Mouse (Mus musculus) limb, embryonic 14.5 days (tissue): ENCODE data around the gene Sae1. TPM values are rescaled to one million over a fixed set of nuclear protein-coding genes. Genes with fewer than 3 reads are reported as not detected.

Source experiments
- ATAC-seq: fragments of 200-750 bp; cut with Nextera tagmentation; 2 replicates; pipeline ENCODE4 v1.8.0; 2017; ENCODE audit warnings: low read depth, moderate number of reproducible peaks, moderate TSS enrichment; ENCODE audit not compliant: low FRiP score
- DNase-seq: peaks from one replicate; pipeline ENCODE4 v3.0.0-alpha.2; 2015; ENCODE audit warnings: low spot score
- H3K27ac ChIP-seq: fragments of 300-500 bp; sonication (generic); replicated peaks from 2 replicates; pipeline ENCODE4 v1.5.1; 2014; ENCODE audit warnings: low read depth, mild to moderate bottlenecking, low read length, moderate library complexity, mixed read lengths
- H3K27me3 ChIP-seq: fragments of 300-500 bp; sonication (generic); 2 replicates; pipeline ENCODE4 v1.6.1; 2014; ENCODE audit warnings: low read length, mixed read lengths; ENCODE audit not compliant: control insufficient read depth, insufficient read depth
- H3K36me3 ChIP-seq: fragments of 300-500 bp; sonication (generic); 2 replicates; pipeline ENCODE4 v1.6.1; 2014; ENCODE audit warnings: mild to moderate bottlenecking, low read length, moderate library complexity, mixed read lengths; ENCODE audit not compliant: control insufficient read depth, insufficient read depth
- H3K4me1 ChIP-seq: fragments of 300-500 bp; sonication (generic); 2 replicates; pipeline ENCODE4 v1.6.1; 2014; ENCODE audit warnings: antibody characterized with exemption, low read length, mixed read lengths; ENCODE audit not compliant: control insufficient read depth, insufficient read depth
- H3K4me2 ChIP-seq: fragments of 300-500 bp; sonication (generic); replicated peaks from 2 replicates; pipeline ENCODE4 v1.6.1; 2014; ENCODE audit warnings: low read depth, mild to moderate bottlenecking, low read length, moderate library complexity; ENCODE audit not compliant: severe bottlenecking
- H3K4me3 ChIP-seq: fragments of 300-500 bp; sonication (generic); replicated peaks from 2 replicates; pipeline ENCODE4 v1.5.1; 2014; ENCODE audit warnings: low read length
- H3K9ac ChIP-seq: fragments of 300-500 bp; sonication (generic); 2 replicates; pipeline ENCODE4 v1.6.1; 2014; ENCODE audit warnings: mild to moderate bottlenecking, low read depth, low read length, moderate library complexity; ENCODE audit not compliant: severe bottlenecking
- H3K9me3 ChIP-seq: fragments of 300-500 bp; sonication (generic); 2 replicates; pipeline ENCODE4 v1.6.1; 2016; ENCODE audit warnings: low read length; ENCODE audit not compliant: control insufficient read depth
- POLR2A ChIP-seq: fragments of 200-500 bp; IDR thresholded peaks from 2 replicates; pipeline ENCODE4 v1.8.0; 2012; ENCODE audit warnings: inconsistent platforms, mild to moderate bottlenecking, moderate library complexity, borderline replicate concordance; ENCODE audit not compliant: insufficient read depth, insufficient read length; ENCODE audit errors: extremely low read depth
- WGBS: fragments of 180-500 bp; shearing (Covaris S2); extraction: QIAGEN DNeasy Blood & Tissue Kit; methylation state at CpG from one replicate; pipeline ENCODE4 v1.1.7; 2014; 5-methylcytosine and 5-hydroxymethylcytosine counted together
- polyA plus RNA-seq, 2 experiments: library from polyadenylated mRNA; depleted of rRNA in 1 of 2; stranded (reverse) in 1 of 2; unstranded in 1 of 2; fragments of >200 nt; fragmentation: Nextera tagmentation in 1 of 2; extraction: Ambion mirVana in 1 of 2; gene quantifications; 2 replicates each; pipeline versions ENCODE4 v1.2.1 to v1.2.3; 2012 to 2014

Sae1 gene
- polyA plus RNA-seq, 2 experiments = 172 to 273 TPM

GRCm38 (mm10) chr7:16294837-16295236 lies 92.8 kb downstream of the Sae1 start:
- Histone ChIP-seq H3K9ac (peak overlapping the region; percentile 48), H3K4me3 (peak overlapping the region; percentile 45), H3K27ac (peak overlapping the region; percentile 89), H3K9me3 (no peaks in the 10 kb centered on the region), H3K4me1 (peaks cover 19% of the 10 kb centered on the region), H3K27me3 (no peaks in the 10 kb centered on the region), H3K4me2 (peak overlapping the region; percentile 93), H3K36me3 (no peaks in the 10 kb centered on the region)
- under 1% methylated on average over 23 of the region's 23 CpGs for WGBS
- ATAC-seq (peak; percentile 71), DNase-seq (peak; percentile 91)
- TF ChIP-seq POLR2A = no peak

DNA sequence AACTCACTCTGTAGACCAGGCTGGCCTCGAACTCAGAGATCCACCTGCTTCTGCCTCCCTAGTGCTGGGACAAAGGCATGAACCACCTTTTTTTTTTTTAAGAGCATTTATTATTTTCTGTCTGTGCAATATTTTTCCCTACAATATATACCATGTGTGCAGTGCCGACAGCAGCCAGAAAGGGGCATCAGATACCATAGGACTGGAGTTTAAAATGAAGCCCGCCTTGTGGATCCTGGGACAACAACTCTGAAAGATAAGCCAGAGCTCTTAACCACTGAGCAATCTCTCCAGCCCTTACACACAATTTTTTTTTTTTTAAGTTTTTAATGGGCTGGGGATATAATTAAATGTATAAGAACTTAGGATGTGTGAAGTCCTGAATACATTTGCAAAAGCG lies 93.3 kb downstream of the Sae1 start:
- Histone ChIP-seq H3K4me3 (peak overlapping the region; percentile 45; the same call in 1 of the 2 replicates), H3K27ac (no peak overlapping the region), H3K36me3 (no peaks in the 10 kb centered on the region), H3K4me2 (peak overlapping the region; percentile 93), H3K4me1 (peaks cover 19% of the 10 kb centered on the region), H3K9me3 (no peaks in the 10 kb centered on the region), H3K27me3 (no peaks in the 10 kb centered on the region), H3K9ac (0 out of 2 replicates have a peak overlapping the region, but pooled peaks have one; percentile 48)
- 35% methylated on average over 4 of the region's 4 CpGs for WGBS
- no peak for TF ChIP-seq POLR2A
- ATAC-seq = no peak; the same call in 1 of the 2 replicates
- DNase-seq = peak; percentile 58

DNA sequence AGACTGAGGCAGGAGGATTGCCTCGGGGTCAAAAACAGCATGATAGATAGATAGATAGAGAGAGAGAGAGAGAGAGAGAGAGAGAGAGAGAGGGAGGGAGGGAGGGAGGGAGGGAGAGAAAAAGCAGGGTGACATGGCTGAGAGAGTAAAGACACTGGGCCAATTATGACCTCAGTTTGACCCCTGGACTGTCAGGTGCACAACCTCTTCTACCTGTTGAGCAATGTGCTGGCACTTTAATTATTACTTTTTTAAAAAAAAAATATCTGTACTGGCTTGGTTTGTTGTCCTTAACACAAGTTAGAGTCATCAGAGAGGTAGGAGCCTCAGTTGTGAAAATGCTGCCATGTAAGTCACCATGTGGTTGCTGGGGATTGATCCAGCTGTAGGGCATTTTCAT lies 99.8 kb downstream of the Sae1 start:
- H3K4me2 ChIP-seq = no peak overlapping the region
- H3K9me3 ChIP-seq = no peaks in the 10 kb centered on the region
- no peaks in the 10 kb centered on the region for H3K27me3 ChIP-seq
- no peak overlapping the region for H3K27ac ChIP-seq
- WGBS = 63% methylated on average over 1 of the region's 1 CpGs
- H3K9ac ChIP-seq = no peak overlapping the region
- ATAC-seq (no peak), DNase-seq (no peak)
- no peak for TF ChIP-seq POLR2A
- H3K36me3 ChIP-seq = peaks cover 12% of the 10 kb centered on the region
- H3K4me1 ChIP-seq = peaks cover 4% of the 10 kb centered on the region; the same call in 1 of the 2 replicates
- H3K4me3 ChIP-seq = no peak overlapping the region

DNA sequence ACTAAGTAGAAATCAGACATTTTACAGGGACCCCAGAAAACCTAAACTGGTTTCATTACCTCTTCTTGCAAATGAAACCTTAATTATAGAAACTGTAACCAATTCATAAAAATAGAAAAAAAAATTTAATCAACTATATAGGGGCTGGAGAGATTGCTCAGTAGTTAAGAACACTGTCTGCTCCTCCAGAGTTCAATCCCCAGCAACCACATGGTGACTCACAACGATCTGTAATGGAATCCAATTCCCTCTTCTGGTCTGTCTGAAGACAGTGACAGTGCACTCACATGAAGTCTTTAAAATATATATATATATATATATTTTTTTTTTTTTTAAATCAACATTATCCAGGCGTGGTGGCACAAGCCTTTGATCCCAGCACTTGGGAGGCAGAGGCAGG lies 100.6 kb downstream of the Sae1 start:
- Histone ChIP-seq H3K4me1 (peaks cover 4% of the 10 kb centered on the region; the same call in 1 of the 2 replicates), H3K9ac (peak overlapping the region; percentile 80), H3K27ac (peak overlapping the region; percentile 96), H3K4me3 (peak overlapping the region; percentile 64), H3K27me3 (no peaks in the 10 kb centered on the region), H3K9me3 (no peaks in the 10 kb centered on the region), H3K36me3 (peaks cover 20% of the 10 kb centered on the region), H3K4me2 (peak overlapping the region; percentile 57)
- WGBS = 89% methylated on average over 2 of the region's 2 CpGs
- TF ChIP-seq POLR2A = no peak
- DNase-seq (no peak), ATAC-seq (no peak)

DNA sequence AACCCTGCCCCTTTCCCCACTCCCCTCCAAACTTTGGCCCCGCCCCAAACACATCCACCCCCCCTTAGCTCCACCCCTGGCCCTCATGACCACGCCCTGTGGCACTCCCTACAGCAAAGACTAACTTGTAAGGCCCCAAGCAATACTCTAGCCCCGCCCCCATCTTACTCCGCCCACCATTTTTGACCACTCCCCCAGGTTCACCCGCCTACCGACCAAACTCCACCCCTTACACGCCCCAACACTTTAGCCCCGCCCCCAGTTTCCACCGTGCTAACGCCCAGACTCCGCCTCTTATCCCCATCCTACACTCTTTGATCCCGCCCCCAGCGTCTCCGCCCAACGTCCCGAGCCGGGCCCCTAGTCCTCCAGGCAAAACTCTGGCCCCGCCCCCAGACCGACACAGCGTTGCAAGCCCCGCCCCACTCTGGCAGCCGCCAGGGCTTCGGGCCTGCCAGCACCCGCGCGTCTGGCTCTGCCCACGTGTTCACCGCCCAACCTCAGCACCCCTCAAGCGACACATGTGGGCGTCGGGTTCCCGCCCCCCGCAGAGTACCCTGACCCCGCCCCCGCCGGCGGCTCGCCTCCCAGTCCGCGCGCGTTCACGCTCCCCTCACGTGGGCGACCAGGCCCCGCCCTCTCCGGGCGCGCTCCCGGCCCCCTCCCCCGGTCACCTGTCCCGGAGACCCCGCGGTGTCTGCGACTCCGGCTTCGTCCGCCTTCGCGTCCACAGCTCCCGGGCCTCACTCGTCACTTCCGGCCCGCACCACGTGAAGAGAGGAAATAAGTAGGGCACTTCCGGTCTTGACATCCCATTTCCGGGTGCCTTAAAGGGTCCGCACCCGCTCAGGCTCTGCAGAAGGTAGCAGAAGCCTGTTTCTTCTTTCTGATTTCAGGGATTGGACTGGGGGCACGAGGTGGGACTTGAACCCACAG lies 101.3 kb downstream of the Sae1 start, which contains the start of gene Ccdc9:
TSS of gene Ccdc9 (minus strand) at position 770 of the 936 bp plus-strand sequence.
- peak within 1 kb of the TSS; percentile 80 for H3K9ac ChIP-seq
- H3K4me2 ChIP-seq = peak within 1 kb of the TSS; percentile 57
- peak; percentile 90 for ATAC-seq
- no peaks in the 10 kb centered on the region for H3K27me3 ChIP-seq
- WGBS = under 1% methylated on average over 42 of the region's 70 CpGs
- peak within 1 kb of the TSS; percentile 64 for H3K4me3 ChIP-seq
- peak; percentile 98 for DNase-seq
- no peaks in the 10 kb centered on the region for H3K9me3 ChIP-seq
- H3K4me1 ChIP-seq = peaks cover 4% of the 10 kb centered on the region; the same call in 1 of the 2 replicates
- H3K27ac ChIP-seq = peak within 1 kb of the TSS; percentile 96
- H3K36me3 ChIP-seq = peaks cover 27% of the 10 kb centered on the region
- peak; percentile 28; the same call in 1 of the 2 replicates for TF ChIP-seq POLR2A
